Mouse (Mus musculus): Measurements from ENCODE around the gene Prmt3. TPM values are rescaled to one million over a fixed set of nuclear protein-coding genes. Genes with fewer than 3 reads are reported as not detected.

The Prmt3 gene
- total RNA-seq, 1 experiment, result 64.8 TPM

DNA sequence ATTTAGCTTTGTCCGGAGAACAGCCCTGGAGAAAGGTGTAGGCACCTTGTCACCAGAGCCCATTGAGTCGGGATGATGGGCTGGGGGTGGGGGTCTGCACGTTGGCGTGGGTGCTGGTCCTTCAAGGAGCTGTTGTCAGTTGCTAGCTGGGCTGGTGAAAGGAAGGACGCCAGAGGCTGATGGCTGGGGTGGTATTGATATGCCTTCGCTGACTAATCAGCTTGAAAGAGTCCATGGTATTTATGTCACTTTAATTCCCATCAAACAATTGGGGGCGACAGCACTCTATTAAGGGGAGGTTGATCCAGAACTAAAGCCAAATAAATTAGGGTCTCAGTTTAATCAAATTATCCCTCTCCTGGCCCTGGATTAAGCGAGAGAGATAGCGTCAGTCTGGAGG, 9.6 kb upstream of the Prmt3 start:
- DNase-seq (ENCODE audit: low read depth, low spot score), result no peak
- Histone ChIP-seq H3K4me3 (ENCODE audit: insufficient read depth in 1 of 2, low read depth in 1 of 2, low read length in 2 of 2, poor library complexity in 1 of 2, severe bottlenecking in 1 of 2) (no peak overlapping the region), H3K27ac (ENCODE audit: insufficient read depth, low read depth, low read length, poor library complexity, severe bottlenecking) (no peak overlapping the region), H3K4me1 (ENCODE audit: control insufficient read depth in 2 of 2, insufficient read depth in 2 of 2, low read length in 2 of 2, poor library complexity in 1 of 2) (peaks cover 0 to 3% of the 10 kb centered on the region in 2 experiments; a peak in 2 of 4 replicates), H3K9me3 (ENCODE audit: control insufficient read depth, insufficient read depth, low read depth, low read length) (no peaks in the 10 kb centered on the region), H3K36me3 (ENCODE audit: control insufficient read depth, insufficient read depth, low read length, poor library complexity, severe bottlenecking) (no peaks in the 10 kb centered on the region), H3K9ac (ENCODE audit: insufficient read depth, low read depth, low read length, poor library complexity, severe bottlenecking) (no peak overlapping the region)
- in situ Hi-C loops (cut with MboI; ENCODE audit: low sequenced_read_pairs in 2 of 2, unreplicated experiment in 2 of 2), result no loop called here
- TF ChIP-seq CHD2 (IDR thresholded peaks at IDR 0.05; ENCODE audit: low read depth, low read length), result no peak

DNA sequence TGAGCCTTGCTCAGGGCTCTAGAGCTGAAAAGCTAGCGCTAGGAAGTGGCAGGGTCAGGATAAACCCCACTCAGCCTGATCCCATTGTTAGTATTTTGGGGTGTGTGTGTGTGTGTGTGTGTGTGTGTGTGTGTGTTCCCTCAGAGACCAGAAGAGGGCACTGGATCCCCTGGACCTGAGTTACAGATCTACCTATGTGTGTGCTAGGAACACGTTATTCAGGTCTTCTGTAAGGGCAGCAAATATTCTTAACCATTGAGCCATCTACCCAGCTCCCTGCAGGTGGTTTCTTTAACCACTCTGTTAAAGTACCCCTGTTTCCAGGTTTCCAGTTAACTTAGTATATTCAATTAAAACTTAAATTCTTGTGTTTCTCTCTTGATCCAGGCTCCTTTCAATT, 3.8 kb upstream of the Prmt3 start:
- H3K27ac ChIP-seq (ENCODE audit: insufficient read depth, low read depth, low read length, poor library complexity, severe bottlenecking), result no peak overlapping the region
- no peak for DNase-seq (ENCODE audit: low read depth, low spot score)
- no peak overlapping the region for H3K4me3 ChIP-seq (ENCODE audit: insufficient read depth in 1 of 2, low read depth in 1 of 2, low read length in 2 of 2, poor library complexity in 1 of 2, severe bottlenecking in 1 of 2)
- in situ Hi-C loops (cut with MboI; ENCODE audit: low sequenced_read_pairs in 2 of 2, unreplicated experiment in 2 of 2), result no loop called here
- H3K36me3 ChIP-seq (ENCODE audit: control insufficient read depth, insufficient read depth, low read length, poor library complexity, severe bottlenecking), result no peaks in the 10 kb centered on the region
- H3K4me1 ChIP-seq (ENCODE audit: control insufficient read depth in 2 of 2, insufficient read depth in 2 of 2, low read length in 2 of 2, poor library complexity in 1 of 2), result peaks cover 4 to 7% of the 10 kb centered on the region in 2 experiments; a peak in 1 of 4 replicates
- TF ChIP-seq ZNF384 (IDR thresholded peaks at IDR 0.05; ENCODE audit: low read depth, low read length) (no peak), MAFK (IDR thresholded peaks at IDR 0.05; ENCODE audit: insufficient read depth, low read depth, low read length) (no peak), HCFC1 (IDR thresholded peaks at IDR 0.05; ENCODE audit: borderline replicate concordance, insufficient read depth, low read length) (no peak), ZC3H11A (IDR thresholded peaks at IDR 0.05; ENCODE audit: borderline replicate concordance, low read depth, low read length) (no peak), CHD2 (IDR thresholded peaks at IDR 0.05; ENCODE audit: low read depth, low read length) (no peak)
- H3K9ac ChIP-seq (ENCODE audit: insufficient read depth, low read depth, low read length, poor library complexity, severe bottlenecking), result no peak overlapping the region
- H3K9me3 ChIP-seq (ENCODE audit: control insufficient read depth, insufficient read depth, low read depth, low read length), result no peaks in the 10 kb centered on the region

DNA sequence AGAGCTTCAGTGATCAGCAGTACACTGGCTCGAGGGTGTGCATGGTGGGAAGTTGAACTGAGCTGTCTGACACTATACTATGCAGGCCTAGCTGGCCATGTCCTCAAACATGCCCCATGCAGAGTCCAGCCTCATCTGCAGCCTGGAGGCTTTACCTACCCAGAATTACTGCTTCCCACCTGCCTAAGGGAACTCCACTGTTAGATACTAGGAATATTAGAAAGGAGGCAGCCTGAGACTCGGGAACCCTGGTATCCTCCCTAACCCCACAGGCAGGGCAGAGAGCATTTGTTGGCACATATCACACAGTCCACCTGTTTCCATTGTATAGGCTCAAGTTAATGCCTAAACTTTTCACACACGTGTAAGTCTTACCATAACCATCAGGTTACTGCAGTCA, 561 bp upstream of the Prmt3 start:
- H3K27ac ChIP-seq (ENCODE audit: insufficient read depth, low read depth, low read length, poor library complexity, severe bottlenecking), result no peak overlapping the region
- no peak overlapping the region; the same call in 1 of the 2 replicates for H3K9ac ChIP-seq (ENCODE audit: insufficient read depth, low read depth, low read length, poor library complexity, severe bottlenecking)
- no peak for TF ChIP-seq ZC3H11A (IDR thresholded peaks at IDR 0.05; ENCODE audit: borderline replicate concordance, low read depth, low read length)
- TF ChIP-seq HCFC1 (IDR thresholded peaks at IDR 0.05; ENCODE audit: borderline replicate concordance, insufficient read depth, low read length), result no peak
- TF ChIP-seq ZNF384 (IDR thresholded peaks at IDR 0.05; ENCODE audit: low read depth, low read length), result no peak
- TF ChIP-seq CHD2 (IDR thresholded peaks at IDR 0.05; ENCODE audit: low read depth, low read length), result no peak
- H3K4me3 ChIP-seq (ENCODE audit: insufficient read depth in 1 of 2, low read depth in 1 of 2, low read length in 2 of 2, poor library complexity in 1 of 2, severe bottlenecking in 1 of 2), result no peak overlapping the region
- no peaks in the 10 kb centered on the region for H3K9me3 ChIP-seq (ENCODE audit: control insufficient read depth, insufficient read depth, low read depth, low read length)
- no peak for DNase-seq (ENCODE audit: low read depth, low spot score)
- H3K36me3 ChIP-seq (ENCODE audit: control insufficient read depth, insufficient read depth, low read length, poor library complexity, severe bottlenecking), result peaks cover 8% of the 10 kb centered on the region
- H3K4me1 ChIP-seq (ENCODE audit: control insufficient read depth in 2 of 2, insufficient read depth in 2 of 2, low read length in 2 of 2, poor library complexity in 1 of 2), result peaks cover 4 to 10% of the 10 kb centered on the region in 2 experiments; a peak in 2 of 4 replicates
- in situ Hi-C loops (cut with MboI; ENCODE audit: low sequenced_read_pairs in 2 of 2, unreplicated experiment in 2 of 2), result no loop called here

DNA sequence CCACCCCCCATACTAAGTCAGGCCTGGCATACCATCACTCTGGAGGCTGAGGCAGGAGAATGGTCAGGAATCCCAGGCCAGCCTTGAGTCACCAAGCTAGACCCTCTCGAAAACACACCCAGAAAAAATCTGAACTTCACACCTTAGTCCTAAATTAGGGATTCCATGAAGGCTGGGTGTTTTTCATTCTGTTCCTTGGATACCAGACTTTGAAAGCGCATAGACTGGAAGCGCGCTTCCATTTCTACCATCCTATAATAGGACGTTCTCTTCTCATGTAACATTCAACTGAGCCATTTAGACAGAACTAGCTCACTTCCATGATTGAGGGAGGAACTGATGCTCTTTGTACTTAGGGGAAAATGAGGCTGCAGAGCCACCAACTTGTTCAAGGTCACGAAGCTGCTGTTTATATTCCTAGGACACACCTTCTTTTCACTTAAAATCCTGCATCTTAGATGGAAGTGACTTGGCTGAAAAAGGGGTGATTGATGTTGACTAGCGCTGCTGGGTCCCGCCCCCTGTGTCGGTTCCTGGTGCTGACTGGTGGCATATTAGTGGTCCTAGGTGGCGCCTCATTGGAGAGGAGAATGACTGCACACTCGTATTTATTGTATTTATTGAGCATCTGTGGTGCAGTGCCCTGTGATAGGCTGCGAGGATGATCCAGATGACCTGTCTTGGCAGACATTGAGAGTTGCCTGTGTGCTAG, 914 bp downstream of the Prmt3 start:
- H3K4me1 ChIP-seq (ENCODE audit: control insufficient read depth in 2 of 2, insufficient read depth in 2 of 2, low read length in 2 of 2, poor library complexity in 1 of 2), result peaks cover 4 to 10% of the 10 kb centered on the region in 2 experiments; a peak in 2 of 4 replicates
- peak overlapping the region; percentile 51; the same call in 1 of the 2 replicates for H3K9ac ChIP-seq (ENCODE audit: insufficient read depth, low read depth, low read length, poor library complexity, severe bottlenecking)
- no peak for TF ChIP-seq HCFC1 (IDR thresholded peaks at IDR 0.05; ENCODE audit: borderline replicate concordance, insufficient read depth, low read length)
- TF ChIP-seq ZNF384 (IDR thresholded peaks at IDR 0.05; ENCODE audit: low read depth, low read length), result no peak
- no peak for TF ChIP-seq CHD2 (IDR thresholded peaks at IDR 0.05; ENCODE audit: low read depth, low read length)
- no peak for TF ChIP-seq ZC3H11A (IDR thresholded peaks at IDR 0.05; ENCODE audit: borderline replicate concordance, low read depth, low read length)
- no peak for TF ChIP-seq MAFK (IDR thresholded peaks at IDR 0.05; ENCODE audit: insufficient read depth, low read depth, low read length)
- peaks cover 16% of the 10 kb centered on the region for H3K36me3 ChIP-seq (ENCODE audit: control insufficient read depth, insufficient read depth, low read length, poor library complexity, severe bottlenecking)
- in situ Hi-C loops (cut with MboI; ENCODE audit: low sequenced_read_pairs in 2 of 2, unreplicated experiment in 2 of 2), result no loop called here
- H3K27ac ChIP-seq (ENCODE audit: insufficient read depth, low read depth, low read length, poor library complexity, severe bottlenecking), result no peak overlapping the region
- DNase-seq (ENCODE audit: low read depth, low spot score), result no peak
- H3K4me3 ChIP-seq (ENCODE audit: insufficient read depth in 1 of 2, low read depth in 1 of 2, low read length in 2 of 2, poor library complexity in 1 of 2, severe bottlenecking in 1 of 2), result peak overlapping the region; percentile 81 to 83
- no peaks in the 10 kb centered on the region for H3K9me3 ChIP-seq (ENCODE audit: control insufficient read depth, insufficient read depth, low read depth, low read length)

DNA sequence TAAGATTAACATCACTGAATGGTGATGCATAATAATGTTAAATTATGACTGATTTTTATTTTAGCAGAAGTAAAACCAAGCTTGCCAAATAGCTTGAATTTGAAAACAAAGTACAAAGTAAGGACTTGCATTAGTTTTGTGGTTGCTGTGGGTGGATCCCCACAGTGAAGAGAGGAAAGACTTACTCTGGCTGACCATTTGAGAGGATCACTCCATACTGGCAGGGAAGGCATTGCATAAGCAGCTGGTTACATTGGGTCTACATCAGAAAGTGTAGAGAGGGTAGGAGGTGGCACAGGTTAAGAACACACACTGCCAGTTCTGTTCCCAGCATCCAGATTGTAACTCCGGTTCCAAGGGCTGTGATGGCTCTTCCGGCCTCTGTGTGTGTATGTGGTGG, 4.9 kb downstream of the Prmt3 start:
- H3K9me3 ChIP-seq (ENCODE audit: control insufficient read depth, insufficient read depth, low read depth, low read length), result no peaks in the 10 kb centered on the region
- peaks cover 34% of the 10 kb centered on the region for H3K36me3 ChIP-seq (ENCODE audit: control insufficient read depth, insufficient read depth, low read length, poor library complexity, severe bottlenecking)
- H3K27ac ChIP-seq (ENCODE audit: insufficient read depth, low read depth, low read length, poor library complexity, severe bottlenecking), result no peak overlapping the region
- DNase-seq (ENCODE audit: low read depth, low spot score), result no peak
- no peak overlapping the region for H3K4me3 ChIP-seq (ENCODE audit: insufficient read depth in 1 of 2, low read depth in 1 of 2, low read length in 2 of 2, poor library complexity in 1 of 2, severe bottlenecking in 1 of 2)
- peaks cover 1 to 6% of the 10 kb centered on the region in 2 experiments; a peak in 2 of 4 replicates for H3K4me1 ChIP-seq (ENCODE audit: control insufficient read depth in 2 of 2, insufficient read depth in 2 of 2, low read length in 2 of 2, poor library complexity in 1 of 2)
- in situ Hi-C loops (cut with MboI; ENCODE audit: low sequenced_read_pairs in 2 of 2, unreplicated experiment in 2 of 2), result no loop called here
- no peak for TF ChIP-seq ZC3H11A (IDR thresholded peaks at IDR 0.05; ENCODE audit: borderline replicate concordance, low read depth, low read length)
- no peak for TF ChIP-seq CHD2 (IDR thresholded peaks at IDR 0.05; ENCODE audit: low read depth, low read length)
- no peak for TF ChIP-seq HCFC1 (IDR thresholded peaks at IDR 0.05; ENCODE audit: borderline replicate concordance, insufficient read depth, low read length)
- TF ChIP-seq MAFK (IDR thresholded peaks at IDR 0.05; ENCODE audit: insufficient read depth, low read depth, low read length), result no peak
- TF ChIP-seq ZNF384 (IDR thresholded peaks at IDR 0.05; ENCODE audit: low read depth, low read length), result no peak
- no peak overlapping the region for H3K9ac ChIP-seq (ENCODE audit: insufficient read depth, low read depth, low read length, poor library complexity, severe bottlenecking)
